8 mouse cellular contexts compared by ENCODE assay signal in genomic region chr1:86586992-86587391, GRCm38 (mm10). TPM values are rescaled to one million over a fixed set of nuclear protein-coding genes. Genes with fewer than 3 reads are reported as not detected.
DNase-seq lines count a peak whose midpoint lies in the region; ATAC-seq and TF ChIP-seq lines count a peak whose summit lies in the region.

No protein-coding gene starts in this region.

- H3K27me3 ChIP-seq in E14TG2a.4 (ENCODE audit: insufficient read depth, low read length) = no peaks in the 10 kb centered on the region
- no peaks in the 10 kb centered on the region for H3K27me3 ChIP-seq in forebrain, embryonic 14.5 days (replicated peaks; ENCODE audit: control insufficient read depth, insufficient read depth, low read length)

- H3K27ac ChIP-seq in forebrain, embryonic 14.5 days (ENCODE audit: low read depth, low read length) = no peak overlapping the region; the same call in 1 of the 2 replicates

- ATAC-seq in forebrain, embryonic 14.5 days = peak; percentile 25
- ATAC-seq in neutrophil, adult 5-6 weeks (ENCODE audit: extremely low read depth, insufficient number of reproducible peaks, low FRiP score, poor library complexity, severe bottlenecking) = peak; percentile 67

- H3K36me3 ChIP-seq in E14TG2a.4 (ENCODE audit: insufficient read depth, low read length) = peaks cover 35% of the 10 kb centered on the region
- H3K36me3 ChIP-seq in forebrain, embryonic 14.5 days (ENCODE audit: control insufficient read depth, insufficient read depth, low read length) = peaks cover 14% of the 10 kb centered on the region

- WGBS in forebrain, embryonic 14.5 days = under 1% methylated on average over 26 of the region's 26 CpGs
- under 1% methylated on average over 26 of the region's 26 CpGs for WGBS in lung, adult 2 months

- peak overlapping the region; percentile 72 for H3K4me2 ChIP-seq in forebrain, embryonic 14.5 days (ENCODE audit: low read length)

- H3K9ac ChIP-seq in forebrain, embryonic 14.5 days (ENCODE audit: low read length) = peak overlapping the region; percentile 78

- H3K4me1 ChIP-seq in E14TG2a.4 (replicated peaks; ENCODE audit: low read depth, low read length) = peaks cover 37% of the 10 kb centered on the region
- H3K4me1 ChIP-seq in forebrain, embryonic 14.5 days (ENCODE audit: control insufficient read depth, insufficient read depth, low read length) = peaks cover 6% of the 10 kb centered on the region; the same call in 1 of the 2 replicates
- peaks cover 3% of the 10 kb centered on the region for H3K4me1 ChIP-seq in lung, adult 2 months (ENCODE audit: control insufficient read depth, insufficient read depth, low read length)

- H3K9me3 ChIP-seq in E14TG2a.4 (ENCODE audit: low read length) = no peaks in the 10 kb centered on the region
- H3K9me3 ChIP-seq in forebrain, embryonic 14.5 days (replicated peaks; ENCODE audit: control insufficient read depth, low read length) = no peaks in the 10 kb centered on the region

- H3K4me3 ChIP-seq in E14TG2a.4 (replicated peaks; ENCODE audit: low read length) = peak overlapping the region; percentile 98
- peak overlapping the region; percentile 71 for H3K4me3 ChIP-seq in forebrain, embryonic 14.5 days (ENCODE audit: low read depth, low read length)
- peak overlapping the region; percentile 96 for H3K4me3 ChIP-seq in lung, adult 2 months (replicated peaks; ENCODE audit: extremely low read depth, low read depth, low read length)

- peak; percentile 62; the same call in 1 of the 2 replicates for TF ChIP-seq POLR2A in lung, adult 2 months (IDR thresholded peaks at IDR 0.05; ENCODE audit: borderline replicate concordance, extremely low read depth, low read depth, low read length)

- DNase-seq in c-Kit-positive CD71-positive TER-119-positive erythroid progenitor cells, embryonic 14.5 days (ENCODE audit: low spot score) = peak; percentile 68
- peak; percentile 81 for DNase-seq in forebrain, embryonic 14.5 days (ENCODE audit: low spot score)
- DNase-seq in heart, postnatal 14 days = peak; percentile 81 to 89
- DNase-seq in layer of hippocampus, adult 18-20 months (ENCODE audit: low spot score in 2 of 2) = peak; percentile 52 to 79
- DNase-seq in lung, adult 2 months = peak; percentile 79
- DNase-seq in thymus, adult 18-20 months = peak; percentile 55 to 56

- intact Hi-C loops in heart, postnatal 14 days (cut with DNase I) = no loop called here

- TF ChIP-seq CTCF in E14TG2a.4 (conservative IDR thresholded peaks at IDR 0.05; ENCODE audit: low read length) = no peak
- no peak for TF ChIP-seq CTCF in lung, adult 2 months (IDR thresholded peaks at IDR 0.05; ENCODE audit: insufficient read depth, low read length)

RNA-seq across cellular contexts. Expression of gene Cops7b, which starts 4.3 kb away (rescaled TPM):
- polyA plus RNA-seq in forebrain, embryonic 14.5 days (2014; fragmentation: Nextera tagmentation; extraction: Ambion mirVana) = 61.7 and 65.4 TPM in 2 replicates
- total RNA-seq in heart, postnatal 14 days (2021) = 10 to 100 TPM; 10.8 to 11.5 TPM
- 10 to 100 TPM; 19.5 to 21.1 TPM for total RNA-seq in layer of hippocampus, adult 18-20 months (2021)
- 23.2 and 30.2 TPM in 2 replicates for polyA plus RNA-seq in lung, adult 2 months (2012; rRNA removed)
- 8.6 and 9.9 TPM in 2 replicates for total RNA-seq in neutrophil, adult 5-6 weeks (2017)

RNA-seq across cellular contexts. Expression of gene Pde6d, which starts 4.6 kb away (rescaled TPM):
- 78.1 and 86.3 TPM in 2 replicates for polyA plus RNA-seq in forebrain, embryonic 14.5 days (2014; fragmentation: Nextera tagmentation; extraction: Ambion mirVana)
- total RNA-seq in heart, postnatal 14 days (2021) = 10 to 100 TPM; 40.3 to 44.5 TPM
- total RNA-seq in layer of hippocampus, adult 18-20 months (2021) = 10 to 100 TPM; 47.3 to 48.9 TPM
- 15.8 and 20.8 TPM in 2 replicates for polyA plus RNA-seq in lung, adult 2 months (2012; rRNA removed)
- total RNA-seq in neutrophil, adult 5-6 weeks (2017) = 5.1 and 8.0 TPM in 2 replicates
